Mouse (Mus musculus) brain, embryonic 14.5 days (tissue): ENCODE results near the gene H1f0. TPM values are rescaled to one million over a fixed set of nuclear protein-coding genes. Genes with fewer than 3 reads are reported as not detected.
A peak's percentile ranks its signal among the peaks of the same experiment; 100 is the strongest.

Experiments
- DNase-seq: peaks from one replicate; pipeline ENCODE4 v3.0.0-alpha.2; 2011; ENCODE audit warnings: low read depth
- CTCF ChIP-seq: fragments of 200-500 bp; IDR thresholded peaks from 2 replicates; pipeline ENCODE4 v1.5.1; 2012; ENCODE audit warnings: inconsistent platforms, mild to moderate bottlenecking, moderate library complexity, borderline replicate concordance; ENCODE audit not compliant: insufficient read depth, insufficient read length; ENCODE audit errors: extremely low read depth
- POLR2A ChIP-seq: fragments of 200-500 bp; IDR thresholded peaks from 2 replicates; pipeline ENCODE4 v1.6.1; 2012; ENCODE audit warnings: mild to moderate bottlenecking, inconsistent platforms, borderline replicate concordance; ENCODE audit not compliant: poor library complexity, insufficient read depth, insufficient read length, severe bottlenecking; ENCODE audit errors: extremely low read depth
- polyA plus RNA-seq: library from polyadenylated mRNA; depleted of rRNA; stranded (reverse); fragments of >200 nt; gene quantifications from 2 replicates; pipeline ENCODE4 v1.2.3, GENCODE M21; 2012

The H1f0 gene
- polyA plus RNA-seq, 1 experiment = 198 TPM

DNA sequence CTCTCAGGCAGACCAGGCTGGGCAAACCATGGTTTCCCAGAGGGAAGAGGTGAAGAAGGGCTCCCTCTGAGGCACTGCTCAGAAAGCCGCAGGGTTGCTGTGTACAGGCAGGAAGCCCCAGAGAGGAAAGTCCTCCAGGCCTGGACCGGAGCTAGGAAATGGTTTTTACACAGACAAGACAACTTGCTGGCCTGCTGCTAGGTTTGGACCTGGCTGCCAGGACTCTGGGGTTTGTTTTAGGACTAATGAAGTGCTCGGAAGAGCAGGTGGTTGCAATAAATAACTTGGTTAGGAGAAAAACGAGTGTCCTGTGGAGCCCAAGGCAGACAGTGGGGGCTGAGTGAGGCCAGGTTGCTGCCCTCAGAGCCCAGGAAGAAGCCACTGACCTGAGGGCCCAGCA is 19.9 kb downstream of the H1f0 start:
- TF ChIP-seq POLR2A (no peak), CTCF (no peak)

DNA sequence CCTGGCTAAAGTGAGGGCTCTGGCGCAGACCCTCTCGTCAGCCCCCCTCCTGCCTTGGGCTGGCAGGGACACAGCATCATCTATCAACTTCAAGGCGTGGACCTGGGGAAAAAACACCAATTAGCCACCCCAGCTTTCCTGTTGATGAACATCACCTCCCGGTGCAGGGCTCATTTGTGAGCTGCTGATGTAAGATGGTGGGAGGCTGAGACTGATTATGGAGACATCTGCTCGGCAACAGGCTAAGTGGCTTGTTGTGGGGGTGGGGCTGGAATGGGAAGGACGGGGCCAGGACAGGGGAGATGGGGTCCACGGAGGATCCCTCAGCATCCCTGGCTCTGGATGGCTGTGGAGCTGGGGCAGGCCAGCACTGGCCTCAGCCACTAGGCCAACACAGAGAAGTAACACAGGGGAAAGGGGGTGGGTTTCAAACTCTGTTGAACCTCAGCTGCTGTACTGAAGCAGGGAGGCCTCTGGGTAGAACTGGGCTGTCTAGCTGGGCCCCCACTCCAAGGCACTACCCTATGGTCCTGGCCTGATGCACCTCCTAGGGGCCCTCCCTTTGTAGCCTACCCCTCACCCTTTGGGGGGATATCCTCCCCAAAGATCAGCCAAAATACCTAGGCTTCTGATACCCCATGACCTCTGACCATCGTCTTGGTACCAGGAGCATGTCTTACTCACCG is 22.1 kb downstream of the H1f0 start:
- peak; percentile 47 for DNase-seq
- TF ChIP-seq CTCF (no peak), POLR2A (no peak)

More for the DNA sequence above, 19.9 kb downstream of the H1f0 start:
- DNase-seq = no peak

- TF ChIP-seq CTCF (no peak), POLR2A (no peak)
- DNase-seq = no peak
These were observed 22.7 kb downstream of the H1f0 start for GRCm38 (mm10) chr15:79050964-79051363.

- TF ChIP-seq POLR2A (no peak), CTCF (no peak)
- no peak for DNase-seq
These were observed 23.5 kb downstream of the H1f0 start for GRCm38 (mm10) chr15:79051461-79052360.

DNA sequence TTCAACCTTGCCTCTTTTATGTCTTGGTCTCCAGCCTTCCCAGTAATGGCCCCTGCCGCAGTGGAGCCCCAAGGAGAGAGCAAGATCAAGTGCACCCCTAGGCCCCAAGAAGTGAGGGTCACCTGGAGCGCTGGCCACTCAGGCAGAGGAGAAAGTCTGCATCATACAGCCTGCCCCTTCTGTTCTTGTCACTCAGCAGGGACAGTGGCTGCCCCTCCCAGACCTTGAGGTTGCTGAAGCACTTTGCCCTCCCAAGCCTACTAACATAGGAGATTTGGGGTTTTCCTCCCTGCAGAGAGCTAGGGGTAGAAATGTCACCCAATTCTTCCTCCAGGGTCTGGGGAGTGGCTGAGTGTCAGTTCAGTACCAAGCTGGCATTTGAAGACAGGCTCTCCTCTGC is 24.1 kb downstream of the H1f0 start:
- no peak for DNase-seq
- TF ChIP-seq POLR2A = no peak
- TF ChIP-seq CTCF = no peak

DNA sequence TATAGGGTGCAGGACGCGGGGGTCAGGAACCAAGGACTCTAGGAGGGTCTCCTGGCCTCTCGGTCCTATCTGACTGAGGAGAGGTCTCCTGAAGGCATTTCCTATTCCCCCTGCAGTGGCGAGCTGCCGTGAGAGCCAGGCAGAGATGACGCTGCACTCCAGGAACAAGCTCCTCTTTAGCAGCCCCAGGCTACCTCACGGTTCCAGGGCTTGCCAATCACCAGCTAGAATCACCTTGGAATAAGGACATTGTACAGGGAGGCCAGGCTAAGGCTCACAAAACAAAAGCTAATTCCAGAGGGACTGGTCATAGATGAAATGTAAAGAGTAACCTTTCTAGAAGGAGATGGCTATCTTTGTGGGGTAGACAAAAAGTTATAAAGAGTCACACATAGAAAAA is 28.4 kb downstream of the H1f0 start:
- no peak for DNase-seq
- TF ChIP-seq POLR2A = no peak
- TF ChIP-seq CTCF = no peak

DNA sequence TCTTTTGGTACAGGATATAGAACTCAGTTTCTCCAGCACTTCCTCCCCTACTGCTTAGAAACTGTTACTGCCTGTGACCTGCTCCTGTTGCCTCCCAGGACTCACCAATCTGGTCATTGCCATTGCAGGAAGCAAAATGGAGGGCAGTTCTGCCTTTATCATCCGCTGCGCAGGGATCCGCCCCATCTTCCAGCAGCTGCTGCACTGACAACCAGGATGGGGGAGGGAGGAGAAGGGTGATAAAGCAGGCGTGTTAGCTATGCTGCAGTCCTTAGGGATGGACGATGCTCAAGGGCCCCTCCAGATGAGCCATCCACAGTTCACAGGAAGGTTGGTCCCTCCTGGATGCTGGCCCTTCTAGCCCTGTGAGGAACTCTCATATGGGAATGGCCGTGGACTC is 29.6 kb downstream of the H1f0 start:
- no peak for DNase-seq
- TF ChIP-seq POLR2A (no peak), CTCF (no peak)

- TF ChIP-seq POLR2A = no peak
- TF ChIP-seq CTCF = no peak
- DNase-seq = no peak
These were observed 32.8 kb downstream of the H1f0 start for GRCm38 (mm10) chr15:79060887-79061565.

DNA sequence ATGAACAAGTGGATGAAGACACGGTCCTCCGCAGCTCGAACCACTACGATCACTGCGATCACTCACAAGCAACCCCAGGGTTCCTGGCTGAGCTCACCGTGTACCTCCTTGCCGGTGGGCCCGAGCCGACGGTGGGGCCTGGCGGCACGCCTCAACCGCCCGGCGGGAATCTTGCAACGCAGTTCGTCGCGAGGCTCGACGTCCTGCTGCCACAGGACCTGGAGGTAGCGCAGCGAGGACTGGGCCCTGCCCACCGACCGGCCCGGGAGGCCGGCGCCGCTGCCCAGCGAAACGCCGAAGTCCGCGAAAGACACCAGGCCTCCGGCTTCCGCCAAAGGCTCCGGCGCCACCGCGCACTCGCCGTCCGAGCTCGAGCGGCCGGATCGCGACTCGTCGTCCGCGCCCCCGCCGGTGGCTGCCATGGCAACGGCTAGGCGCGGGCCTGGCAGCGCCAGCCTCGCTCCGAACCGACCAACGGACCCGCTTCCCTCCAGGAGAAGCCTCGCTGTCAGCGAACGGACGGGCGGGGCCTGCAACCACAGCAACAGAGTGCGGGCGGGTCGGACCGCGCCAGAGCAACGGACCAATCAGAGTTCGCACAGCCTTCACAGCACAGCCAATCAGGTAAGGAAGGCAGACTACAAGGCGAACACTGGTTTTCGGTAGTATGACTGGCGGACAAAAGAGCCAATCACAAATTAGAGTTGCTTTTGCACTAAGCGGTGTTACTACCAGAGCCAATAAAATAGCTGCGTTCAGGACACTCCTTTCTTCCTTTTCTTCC is 34.3 kb downstream of the H1f0 start, which contains the start of gene Ankrd54:
Gene Ankrd54 (minus strand): TSS at position 518 of the 784 bp plus-strand sequence.
- peak; percentile 100 for DNase-seq
- peak; percentile 75; the same call in 1 of the 2 replicates for TF ChIP-seq POLR2A
- no peak for TF ChIP-seq CTCF

- no peak for DNase-seq
- TF ChIP-seq CTCF (no peak), POLR2A (no peak)
These were observed 35.0 kb downstream of the H1f0 start for GRCm38 (mm10) chr15:79063160-79063740.
